Mouse (Mus musculus): Measurements from ENCODE around the gene Pde7b. TPM values are rescaled to one million over a fixed set of nuclear protein-coding genes. Genes with fewer than 3 reads are reported as not detected.

Gene Pde7b
- polyA plus RNA-seq, 2 experiments = 7.0 to 8.8 TPM

DNA sequence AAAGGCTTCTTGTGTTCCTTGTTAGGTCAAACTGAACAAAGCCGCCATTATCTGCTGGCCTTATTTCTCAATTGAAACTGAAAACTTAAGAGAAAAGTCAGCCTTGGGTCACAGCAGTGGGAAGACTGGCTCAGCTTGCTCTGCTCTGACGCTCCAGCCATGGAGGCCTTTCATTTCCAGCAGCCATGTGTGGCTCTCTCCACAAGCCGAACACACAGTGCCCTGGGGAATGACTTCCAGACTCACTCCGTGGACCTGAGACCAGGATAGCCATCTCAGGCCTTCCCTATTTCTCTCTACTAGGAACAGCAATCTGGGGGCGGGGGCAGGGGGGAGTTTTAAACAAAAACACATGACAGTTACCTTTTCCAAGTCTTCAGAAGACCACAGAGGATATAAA is 63.2 kb downstream of the Pde7b start:
- TF ChIP-seq POLR2A (IDR thresholded peaks at IDR 0.05; ENCODE audit: borderline replicate concordance, extremely low read depth, insufficient read depth, insufficient read length) = no peak
- 39% methylated on average over 5 of the region's 5 CpGs for WGBS
- Histone ChIP-seq H3K27me3 (ENCODE audit: control insufficient read depth, insufficient read depth, low read length) (no peaks in the 10 kb centered on the region), H3K4me2 (replicated peaks; ENCODE audit: low read depth, low read length, severe bottlenecking) (no peak overlapping the region), H3K9ac (ENCODE audit: low read depth, low read length, severe bottlenecking) (no peak overlapping the region), H3K4me1 (ENCODE audit: control insufficient read depth, insufficient read depth, low read length) (peaks cover 18% of the 10 kb centered on the region), H3K36me3 (ENCODE audit: control insufficient read depth, insufficient read depth, low read length) (no peaks in the 10 kb centered on the region), H3K27ac (replicated peaks; ENCODE audit: low read depth, low read length) (no peak overlapping the region), H3K9me3 (ENCODE audit: control insufficient read depth, low read length) (no peaks in the 10 kb centered on the region), H3K4me3 (replicated peaks; ENCODE audit: low read length) (no peak overlapping the region)
- DNase-seq (ENCODE audit: low spot score) (no peak), ATAC-seq (ENCODE audit: low FRiP score, low read depth) (no peak)

DNA sequence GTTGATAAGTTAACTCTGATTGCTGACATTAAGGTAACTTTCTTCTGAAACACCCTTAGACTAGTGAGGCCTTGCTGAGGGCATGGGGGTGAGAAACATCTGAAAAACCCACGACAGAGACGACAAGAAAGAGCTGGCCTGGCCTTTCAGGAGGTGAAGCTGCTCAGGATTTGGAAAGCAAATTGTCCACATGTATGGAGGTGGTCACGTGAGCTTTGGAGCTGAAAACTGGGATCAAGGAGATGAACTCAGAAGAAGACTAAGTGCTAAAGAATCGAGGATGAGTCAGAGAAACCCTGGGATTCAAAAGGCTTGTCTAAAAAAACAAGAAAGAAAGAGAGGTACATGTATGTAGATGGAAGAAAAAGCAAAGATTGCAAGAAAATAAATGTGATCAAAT is 65.2 kb downstream of the Pde7b start:
- Histone ChIP-seq H3K4me3 (replicated peaks; ENCODE audit: low read length) (no peak overlapping the region), H3K36me3 (ENCODE audit: control insufficient read depth, insufficient read depth, low read length) (no peaks in the 10 kb centered on the region), H3K4me2 (replicated peaks; ENCODE audit: low read depth, low read length, severe bottlenecking) (no peak overlapping the region), H3K9ac (ENCODE audit: low read depth, low read length, severe bottlenecking) (no peak overlapping the region), H3K4me1 (ENCODE audit: control insufficient read depth, insufficient read depth, low read length) (peaks cover 18% of the 10 kb centered on the region), H3K27me3 (ENCODE audit: control insufficient read depth, insufficient read depth, low read length) (no peaks in the 10 kb centered on the region), H3K27ac (replicated peaks; ENCODE audit: low read depth, low read length) (no peak overlapping the region), H3K9me3 (ENCODE audit: control insufficient read depth, low read length) (no peaks in the 10 kb centered on the region)
- no peak for ATAC-seq (ENCODE audit: low FRiP score, low read depth)
- no peak for DNase-seq (ENCODE audit: low spot score)
- WGBS = 75% methylated on average over 4 of the region's 4 CpGs
- no peak for TF ChIP-seq POLR2A (IDR thresholded peaks at IDR 0.05; ENCODE audit: borderline replicate concordance, extremely low read depth, insufficient read depth, insufficient read length)

DNA sequence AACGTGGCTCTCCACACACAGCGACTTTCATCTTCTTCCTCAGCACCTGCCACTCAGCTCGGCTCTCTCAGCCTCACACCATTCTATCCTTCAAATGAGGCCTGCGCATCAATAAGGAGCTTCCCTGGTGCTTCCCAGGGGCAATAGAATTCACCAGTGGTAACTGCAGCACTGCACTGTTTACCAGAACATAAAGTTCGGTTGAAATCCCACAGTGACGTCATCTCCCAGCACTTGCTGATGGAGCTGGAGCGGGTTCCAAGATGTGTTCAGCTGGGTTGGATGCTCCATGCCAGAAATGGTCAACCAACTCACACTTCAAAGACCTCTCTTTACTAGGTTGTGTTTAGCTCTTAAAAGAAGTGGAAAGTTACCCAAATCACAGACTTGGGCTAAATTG is 65.6 kb downstream of the Pde7b start:
- Histone ChIP-seq H3K4me1 (ENCODE audit: control insufficient read depth, insufficient read depth, low read length) (peaks cover 18% of the 10 kb centered on the region), H3K9me3 (ENCODE audit: control insufficient read depth, low read length) (no peaks in the 10 kb centered on the region), H3K9ac (ENCODE audit: low read depth, low read length, severe bottlenecking) (no peak overlapping the region), H3K27ac (replicated peaks; ENCODE audit: low read depth, low read length) (no peak overlapping the region), H3K36me3 (ENCODE audit: control insufficient read depth, insufficient read depth, low read length) (no peaks in the 10 kb centered on the region), H3K27me3 (ENCODE audit: control insufficient read depth, insufficient read depth, low read length) (no peaks in the 10 kb centered on the region), H3K4me3 (replicated peaks; ENCODE audit: low read length) (no peak overlapping the region), H3K4me2 (replicated peaks; ENCODE audit: low read depth, low read length, severe bottlenecking) (no peak overlapping the region)
- 71% methylated on average over 7 of the region's 7 CpGs for WGBS
- DNase-seq (ENCODE audit: low spot score) (no peak), ATAC-seq (ENCODE audit: low FRiP score, low read depth) (no peak)
- no peak for TF ChIP-seq POLR2A (IDR thresholded peaks at IDR 0.05; ENCODE audit: borderline replicate concordance, extremely low read depth, insufficient read depth, insufficient read length)

DNA sequence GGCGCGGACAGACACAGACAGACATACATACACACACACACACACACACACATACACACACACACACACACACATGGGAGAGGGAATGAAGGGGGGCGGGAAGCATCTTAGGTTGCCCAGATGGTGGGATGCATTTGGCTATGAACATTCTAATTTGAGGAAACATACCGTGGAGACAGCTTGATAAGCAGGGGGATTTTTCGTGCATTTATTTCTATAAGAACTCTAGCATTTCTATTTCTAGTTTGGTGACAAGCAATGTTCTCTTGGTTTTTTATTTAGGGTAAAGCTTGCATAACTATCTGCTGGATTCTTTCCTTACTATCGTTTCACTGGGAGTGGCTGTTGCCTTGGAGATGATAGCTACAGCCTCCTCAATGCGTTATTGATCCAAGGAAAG is 66.2 kb downstream of the Pde7b start:
- H3K4me3 ChIP-seq (replicated peaks; ENCODE audit: low read length) = no peak overlapping the region
- no peaks in the 10 kb centered on the region for H3K36me3 ChIP-seq (ENCODE audit: control insufficient read depth, insufficient read depth, low read length)
- no peak overlapping the region for H3K4me2 ChIP-seq (replicated peaks; ENCODE audit: low read depth, low read length, severe bottlenecking)
- H3K27me3 ChIP-seq (ENCODE audit: control insufficient read depth, insufficient read depth, low read length) = no peaks in the 10 kb centered on the region
- H3K27ac ChIP-seq (replicated peaks; ENCODE audit: low read depth, low read length) = no peak overlapping the region
- H3K9ac ChIP-seq (ENCODE audit: low read depth, low read length, severe bottlenecking) = no peak overlapping the region
- 87% methylated on average over 7 of the region's 7 CpGs for WGBS
- no peaks in the 10 kb centered on the region for H3K9me3 ChIP-seq (ENCODE audit: control insufficient read depth, low read length)
- no peak for TF ChIP-seq POLR2A (IDR thresholded peaks at IDR 0.05; ENCODE audit: borderline replicate concordance, extremely low read depth, insufficient read depth, insufficient read length)
- H3K4me1 ChIP-seq (ENCODE audit: control insufficient read depth, insufficient read depth, low read length) = peaks cover 18% of the 10 kb centered on the region
- DNase-seq (ENCODE audit: low spot score) (no peak), ATAC-seq (ENCODE audit: low FRiP score, low read depth) (no peak)

DNA sequence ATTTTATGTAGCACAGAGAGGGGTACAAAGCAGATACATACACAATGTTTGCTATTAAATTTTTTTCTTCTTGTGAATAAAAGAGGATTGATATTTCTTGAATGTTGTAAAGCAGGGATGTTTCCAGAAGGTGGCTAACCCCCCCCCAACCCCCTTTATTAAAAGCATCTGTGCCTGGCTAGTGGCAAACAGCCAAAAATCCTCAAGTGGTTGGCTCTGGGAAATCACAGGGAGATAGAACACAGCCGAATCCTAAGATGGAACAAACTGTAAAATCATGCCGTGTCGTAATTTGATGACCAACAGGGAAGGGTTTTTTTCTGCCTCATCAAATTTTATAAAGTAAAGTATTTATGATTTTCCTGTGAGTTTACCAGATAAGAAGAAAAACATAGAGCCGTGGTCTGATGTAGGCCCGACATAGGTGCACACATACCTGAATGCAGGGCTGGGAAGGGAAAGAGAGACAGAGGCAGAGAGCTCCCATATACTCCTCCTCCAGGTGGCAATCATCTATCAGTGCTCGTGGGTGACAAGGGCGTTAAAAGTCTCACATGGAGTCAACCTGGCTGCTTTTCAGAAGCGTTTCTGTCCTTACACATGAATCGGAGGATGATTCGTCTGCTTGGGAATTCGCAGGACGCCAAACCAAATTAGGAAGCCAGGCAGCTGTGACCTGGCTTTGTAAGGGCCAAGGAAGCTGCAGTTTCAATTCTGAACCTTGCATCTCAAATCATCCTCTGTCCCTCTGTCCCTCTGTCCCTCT is 67.4 kb downstream of the Pde7b start:
- Histone ChIP-seq H3K4me1 (ENCODE audit: control insufficient read depth, insufficient read depth, low read length) (peaks cover 18% of the 10 kb centered on the region), H3K4me2 (replicated peaks; ENCODE audit: low read depth, low read length, severe bottlenecking) (no peak overlapping the region), H3K27me3 (ENCODE audit: control insufficient read depth, insufficient read depth, low read length) (no peaks in the 10 kb centered on the region), H3K9ac (ENCODE audit: low read depth, low read length, severe bottlenecking) (0 out of 2 replicates have a peak overlapping the region, but pooled peaks have one; percentile 12), H3K27ac (replicated peaks; ENCODE audit: low read depth, low read length) (no peak overlapping the region), H3K36me3 (ENCODE audit: control insufficient read depth, insufficient read depth, low read length) (no peaks in the 10 kb centered on the region), H3K9me3 (ENCODE audit: control insufficient read depth, low read length) (no peaks in the 10 kb centered on the region), H3K4me3 (replicated peaks; ENCODE audit: low read length) (no peak overlapping the region)
- WGBS = 38% methylated on average over 12 of the region's 12 CpGs
- TF ChIP-seq POLR2A (IDR thresholded peaks at IDR 0.05; ENCODE audit: borderline replicate concordance, extremely low read depth, insufficient read depth, insufficient read length) = no peak
- ATAC-seq (ENCODE audit: low FRiP score, low read depth) (no peak), DNase-seq (ENCODE audit: low spot score) (peak; percentile 65)
